Mouse (Mus musculus) adrenal gland, adult 18-20 months (tissue): ENCODE data around the gene Fat3. TPM values are rescaled to one million over a fixed set of nuclear protein-coding genes. Genes with fewer than 3 reads are reported as not detected.

ENCODE experiments used
- DNase-seq, 2 experiments: peaks; one replicate each; pipeline ENCODE4 v3.0.0; 2021 to 2022; ENCODE audit warnings: low spot score in 2 of 2
- long read RNA-seq, 2 experiments: library from polyadenylated mRNA; stranded (forward); transcript quantifications; one replicate each; pipeline ENCODE4 v2.0.0; 2021
- total RNA-seq, 2 experiments: library from RNA; stranded (reverse); gene quantifications; 1 replicate in 1 of 2; 2 replicates in 1 of 2; pipeline ENCODE4 v1.2.3; 2021

Fat3 gene
- total RNA-seq, result 1 to 10 TPM; 1.9 to 2.1 TPM
- long read RNA-seq, experiment 1, result 0 reads
- long read RNA-seq, experiment 2, result 0 reads

GRCm38 (mm10) chr9:16501186-16501711 is at the start of gene Fat3:
Gene Fat3 (minus strand): TSS chr9:16501285.
- peak in 1 of 2 experiments; percentile 23 for DNase-seq

- no peak for DNase-seq
Observed at GRCm38 (mm10) chr9:16532884-16533283, 31.8 kb upstream of the Fat3 start.

- DNase-seq, result no peak
Observed at GRCm38 (mm10) chr9:16517543-16517942, 16.5 kb upstream of the Fat3 start.

GRCm38 (mm10) chr9:16512005-16512404 is 10.9 kb upstream of the Fat3 start:
- no peak for DNase-seq

GRCm38 (mm10) chr9:16503776-16504175 is 2.7 kb upstream of the Fat3 start:
- DNase-seq, result no peak

GRCm38 (mm10) chr9:16502673-16503343 is 1.7 kb upstream of the Fat3 start:
- DNase-seq, result no peak

- peak; percentile 27 to 51 for DNase-seq
Observed at GRCm38 (mm10) chr9:16501990-16502672, 1.0 kb upstream of the Fat3 start.

GRCm38 (mm10) chr9:16500382-16501185 is 501 bp downstream of the Fat3 start:
- peak; percentile 21 to 44 for DNase-seq

- DNase-seq, result peak; percentile 24 to 25
Observed at GRCm38 (mm10) chr9:16499621-16500381, 1.3 kb downstream of the Fat3 start.

GRCm38 (mm10) chr9:16498876-16499275 is 2.2 kb downstream of the Fat3 start:
- DNase-seq, result no peak

GRCm38 (mm10) chr9:16497361-16497760 is 3.7 kb downstream of the Fat3 start:
- no peak for DNase-seq

- no peak for DNase-seq
Observed at GRCm38 (mm10) chr9:16496331-16496730, 4.8 kb downstream of the Fat3 start.

GRCm38 (mm10) chr9:16489661-16490060 is 11.4 kb downstream of the Fat3 start:
- no peak for DNase-seq

- DNase-seq, result no peak
Observed at GRCm38 (mm10) chr9:16487565-16487964, 13.5 kb downstream of the Fat3 start.

- no peak for DNase-seq
Observed at GRCm38 (mm10) chr9:16486229-16486628, 14.9 kb downstream of the Fat3 start.

- DNase-seq, result no peak
Observed at GRCm38 (mm10) chr9:16485173-16485572, 15.9 kb downstream of the Fat3 start.

GRCm38 (mm10) chr9:16484765-16485164 is 16.3 kb downstream of the Fat3 start:
- no peak for DNase-seq

- no peak for DNase-seq
Observed at GRCm38 (mm10) chr9:16461491-16461890, 39.6 kb downstream of the Fat3 start.

- no peak for DNase-seq
Observed at GRCm38 (mm10) chr9:16460591-16460990, 40.5 kb downstream of the Fat3 start.

- no peak for DNase-seq
Observed at GRCm38 (mm10) chr9:16441930-16442329, 59.2 kb downstream of the Fat3 start.

- DNase-seq, result no peak
Observed at GRCm38 (mm10) chr9:16440638-16441037, 60.4 kb downstream of the Fat3 start.
